In genomic region chr5:52233891-52234290, GRCm38 (mm10) we compare ENCODE assay signal across 24 mouse cellular contexts. TPM values are rescaled to one million over a fixed set of nuclear protein-coding genes. Genes with fewer than 3 reads are reported as not detected.
DNase-seq lines count a peak whose midpoint lies in the region; ATAC-seq and TF ChIP-seq lines count a peak whose summit lies in the region.
"Had no signal": no experiment of that assay in that cellular context is flagged by ENCODE, and none has a peak within 500 bp of the region (broad histone marks: within the 10 kb centered on the region; RNA-seq: fewer than 3 reads in every experiment).

No protein-coding gene starts in this region.

- H3K27ac ChIP-seq in embryonic facial prominence, embryonic 12.5 days, result 0 out of 2 replicates have a peak overlapping the region, but pooled peaks have one; percentile 57
- H3K27ac ChIP-seq in embryonic facial prominence, embryonic 10.5 days (replicated peaks), result no peak overlapping the region
- H3K27ac ChIP-seq in limb, embryonic 13.5 days, result no peak overlapping the region
- H3K27ac ChIP-seq in limb, embryonic 10.5 days, result no peak overlapping the region
- H3K27ac ChIP-seq in embryonic facial prominence, embryonic 14.5 days (replicated peaks; ENCODE audit: low read depth, low read length), result peak overlapping the region; percentile 3; the same call in 1 of the 2 replicates
- H3K27ac ChIP-seq in stomach, postnatal 0 days (replicated peaks), result peak overlapping the region; percentile 14; the same call in 1 of the 2 replicates
- H3K27ac ChIP-seq: hindbrain, embryonic 15.5 days; left cerebral cortex, adult 2 months; liver, embryonic 12.5 days; lung, embryonic 15.5 days; midbrain, embryonic 15.5 days had no signal

- no peak for DNase-seq in embryonic facial prominence, embryonic 10.5 days (ENCODE audit: low spot score)
- no peak for DNase-seq in limb, embryonic 10.5 days (ENCODE audit: low spot score)
- peak; percentile 88 for DNase-seq in embryonic facial prominence, embryonic 14.5 days (ENCODE audit: low spot score)
- DNase-seq in stomach, postnatal 0 days (ENCODE audit: low spot score), result no peak
- no peak for DNase-seq in MN1 (ENCODE audit: low spot score)
- DNase-seq in frontal cortex, postnatal 25 days (ENCODE audit: low spot score in 2 of 2), result no peak
- DNase-seq: adrenal gland, postnatal 36 days; cerebellum, adult 18-20 months; cerebellum, postnatal 36 days; heart, adult 18-20 months; heart, postnatal 36 days; kidney, adult 2 months; kidney, postnatal 4 days; left cerebral cortex, postnatal 4 days had no signal

- no peak for TF ChIP-seq CTCF in stomach, postnatal 0 days (IDR thresholded peaks at IDR 0.05; ENCODE audit: low read depth)

- H3K27me3 ChIP-seq in embryonic facial prominence, embryonic 12.5 days, result no peaks in the 10 kb centered on the region
- no peaks in the 10 kb centered on the region for H3K27me3 ChIP-seq in embryonic facial prominence, embryonic 10.5 days (replicated peaks; ENCODE audit: low read depth, poor library complexity, severe bottlenecking)
- H3K27me3 ChIP-seq in limb, embryonic 13.5 days, result no peaks in the 10 kb centered on the region
- H3K27me3 ChIP-seq in limb, embryonic 10.5 days (ENCODE audit: low read depth, poor library complexity, severe bottlenecking), result no peaks in the 10 kb centered on the region
- H3K27me3 ChIP-seq in embryonic facial prominence, embryonic 14.5 days (replicated peaks; ENCODE audit: control insufficient read depth, insufficient read depth, low read length), result no peaks in the 10 kb centered on the region
- no peaks in the 10 kb centered on the region for H3K27me3 ChIP-seq in stomach, postnatal 0 days (ENCODE audit: control insufficient read depth, insufficient read depth, low read length)
- H3K27me3 ChIP-seq: hindbrain, embryonic 15.5 days; liver, embryonic 12.5 days; lung, embryonic 15.5 days; megakaryocyte, embryonic 14.5 days; midbrain, embryonic 15.5 days had no signal

- no peak overlapping the region for H3K4me2 ChIP-seq in embryonic facial prominence, embryonic 12.5 days (replicated peaks)
- no peak overlapping the region for H3K4me2 ChIP-seq in limb, embryonic 13.5 days (replicated peaks)
- H3K4me2 ChIP-seq in embryonic facial prominence, embryonic 14.5 days (ENCODE audit: low read depth, low read length), result no peak overlapping the region
- no peak overlapping the region for H3K4me2 ChIP-seq in stomach, postnatal 0 days (replicated peaks; ENCODE audit: low read depth)
- H3K4me2 ChIP-seq: hindbrain, embryonic 15.5 days; liver, embryonic 12.5 days; lung, embryonic 15.5 days; midbrain, embryonic 15.5 days had no signal

- H3K9me3 ChIP-seq in embryonic facial prominence, embryonic 12.5 days, result no peaks in the 10 kb centered on the region
- H3K9me3 ChIP-seq in embryonic facial prominence, embryonic 10.5 days, result no peaks in the 10 kb centered on the region
- H3K9me3 ChIP-seq in limb, embryonic 13.5 days, result peaks cover 4% of the 10 kb centered on the region; the same call in 1 of the 2 replicates
- H3K9me3 ChIP-seq in limb, embryonic 10.5 days (replicated peaks), result no peaks in the 10 kb centered on the region
- 0 out of 2 replicates have a peak, but pooled peaks cover 4% of the 10 kb centered on the region for H3K9me3 ChIP-seq in embryonic facial prominence, embryonic 14.5 days (ENCODE audit: control insufficient read depth, low read length)
- no peaks in the 10 kb centered on the region for H3K9me3 ChIP-seq in stomach, postnatal 0 days (ENCODE audit: control insufficient read depth, low read length)
- H3K9me3 ChIP-seq: hindbrain, embryonic 15.5 days; liver, embryonic 12.5 days; lung, embryonic 15.5 days; midbrain, embryonic 15.5 days had no signal

- TF ChIP-seq EP300 in stomach, postnatal 0 days (optimal IDR thresholded peaks at IDR 0.05), result no peak

- peak; percentile 80; the same call in 1 of the 2 replicates for ATAC-seq in embryonic facial prominence, embryonic 12.5 days (ENCODE audit: insufficient number of reproducible peaks, insufficient read depth, low FRiP score, low TSS enrichment)
- ATAC-seq in limb, embryonic 13.5 days (ENCODE audit: low FRiP score, low read depth), result peak; percentile 28; the same call in 1 of the 2 replicates
- ATAC-seq in embryonic facial prominence, embryonic 14.5 days (ENCODE audit: low read depth), result peak; percentile 41; the same call in 1 of the 2 replicates
- ATAC-seq in stomach, postnatal 0 days (ENCODE audit: low FRiP score, low TSS enrichment), result no peak
- ATAC-seq: liver, embryonic 12.5 days; midbrain, embryonic 15.5 days had no signal

- 38% methylated on average over 2 of the region's 2 CpGs for WGBS in embryonic facial prominence, embryonic 12.5 days
- 81% methylated on average over 2 of the region's 2 CpGs for whole genome bisulfite sequencing in embryonic facial prominence, embryonic 10.5 days
- WGBS in limb, embryonic 13.5 days, result 29% methylated on average over 2 of the region's 2 CpGs
- WGBS in limb, embryonic 10.5 days, result 95% methylated on average over 2 of the region's 2 CpGs
- WGBS in embryonic facial prominence, embryonic 14.5 days, result 9% methylated on average over 2 of the region's 2 CpGs
- WGBS in stomach, postnatal 0 days, result 6% methylated on average over 2 of the region's 2 CpGs

- peaks cover 16% of the 10 kb centered on the region for H3K4me1 ChIP-seq in embryonic facial prominence, embryonic 12.5 days
- H3K4me1 ChIP-seq in embryonic facial prominence, embryonic 10.5 days, result peaks cover 9% of the 10 kb centered on the region
- H3K4me1 ChIP-seq in limb, embryonic 13.5 days, result peaks cover 19% of the 10 kb centered on the region
- H3K4me1 ChIP-seq in limb, embryonic 10.5 days, result peaks cover 9% of the 10 kb centered on the region
- peaks cover 20% of the 10 kb centered on the region for H3K4me1 ChIP-seq in embryonic facial prominence, embryonic 14.5 days (ENCODE audit: control insufficient read depth, insufficient read depth, low read length)
- peaks cover 5% of the 10 kb centered on the region; the same call in 1 of the 2 replicates for H3K4me1 ChIP-seq in stomach, postnatal 0 days (replicated peaks; ENCODE audit: control insufficient read depth, insufficient read depth)
- H3K4me1 ChIP-seq: hindbrain, embryonic 15.5 days; liver, embryonic 12.5 days; midbrain, embryonic 15.5 days had no signal

- H3K9ac ChIP-seq in embryonic facial prominence, embryonic 12.5 days, result no peak overlapping the region
- H3K9ac ChIP-seq in limb, embryonic 13.5 days, result no peak overlapping the region
- H3K9ac ChIP-seq in embryonic facial prominence, embryonic 14.5 days (ENCODE audit: low read depth, low read length), result no peak overlapping the region
- H3K9ac ChIP-seq in stomach, postnatal 0 days (ENCODE audit: low read length), result no peak overlapping the region
- H3K9ac ChIP-seq: hindbrain, embryonic 15.5 days; liver, embryonic 12.5 days; lung, embryonic 15.5 days; midbrain, embryonic 15.5 days had no signal

- no peak overlapping the region for H3K4me3 ChIP-seq in embryonic facial prominence, embryonic 12.5 days
- no peak overlapping the region for H3K4me3 ChIP-seq in embryonic facial prominence, embryonic 10.5 days
- no peak overlapping the region for H3K4me3 ChIP-seq in limb, embryonic 13.5 days
- no peak overlapping the region for H3K4me3 ChIP-seq in limb, embryonic 10.5 days
- no peak overlapping the region for H3K4me3 ChIP-seq in embryonic facial prominence, embryonic 14.5 days (ENCODE audit: low read depth, low read length)
- no peak overlapping the region for H3K4me3 ChIP-seq in stomach, postnatal 0 days (ENCODE audit: low read depth, low read length)
- H3K4me3 ChIP-seq: hindbrain, embryonic 15.5 days; left cerebral cortex, adult 2 months; liver, embryonic 12.5 days; lung, embryonic 15.5 days; megakaryocyte, embryonic 14.5 days; midbrain, embryonic 15.5 days; myocyte had no signal

- H3K36me3 ChIP-seq in embryonic facial prominence, embryonic 12.5 days, result no peaks in the 10 kb centered on the region
- H3K36me3 ChIP-seq in embryonic facial prominence, embryonic 10.5 days (replicated peaks), result no peaks in the 10 kb centered on the region
- H3K36me3 ChIP-seq in limb, embryonic 13.5 days, result no peaks in the 10 kb centered on the region
- no peaks in the 10 kb centered on the region for H3K36me3 ChIP-seq in limb, embryonic 10.5 days
- H3K36me3 ChIP-seq in embryonic facial prominence, embryonic 14.5 days (ENCODE audit: control insufficient read depth, insufficient read depth, low read length), result no peaks in the 10 kb centered on the region
- no peaks in the 10 kb centered on the region for H3K36me3 ChIP-seq in stomach, postnatal 0 days (ENCODE audit: control insufficient read depth, insufficient read depth, low read length)
- H3K36me3 ChIP-seq: G1E; hindbrain, embryonic 15.5 days; liver, embryonic 12.5 days; lung, embryonic 15.5 days; midbrain, embryonic 15.5 days had no signal

RNA-seq across cellular contexts. Expression of gene Dhx15, which starts 43.6 kb away (rescaled TPM):
- polyA plus RNA-seq in embryonic facial prominence, embryonic 12.5 days (2016; fragmentation: Nextera tagmentation; extraction: Ambion mirVana), result 185 and 191 TPM in 2 replicates
- 214 and 221 TPM in 2 replicates for polyA plus RNA-seq in embryonic facial prominence, embryonic 10.5 days (2016; fragmentation: Nextera tagmentation; extraction: Ambion mirVana)
- 173 and 176 TPM in 2 replicates for polyA plus RNA-seq in limb, embryonic 13.5 days (2015; fragmentation: Nextera tagmentation; extraction: Ambion mirVana)
- 214 and 221 TPM in 2 replicates for polyA plus RNA-seq in limb, embryonic 10.5 days (2016; fragmentation: Nextera tagmentation; extraction: Ambion mirVana)
- 76.3 and 81.4 TPM in 2 replicates for polyA plus RNA-seq in embryonic facial prominence, embryonic 14.5 days (2014; fragmentation: Nextera tagmentation; extraction: Ambion mirVana)
- 54.9 TPM in 2 replicates for polyA plus RNA-seq in stomach, postnatal 0 days (2015; fragmentation: Nextera tagmentation; extraction: Ambion mirVana)

Comparison
In these comparisons a context has a peak if more than half of its experiments do, and no peak if none do; other contexts are left out.
1. H3K27ac ChIP-seq: peak in embryonic facial prominence, embryonic 12.5 days (single experiment), embryonic facial prominence, embryonic 14.5 days (single experiment) and stomach, postnatal 0 days (single experiment); none in embryonic facial prominence, embryonic 10.5 days (single experiment), limb, embryonic 13.5 days (single experiment) and limb, embryonic 10.5 days (single experiment).